Mouse (Mus musculus) lung, postnatal 0 days (tissue): ENCODE data around the gene Sat2.

ENCODE experiments used
- CTCF ChIP-seq: IDR thresholded peaks from 2 replicates; pipeline ENCODE4 v1.5.1; 2016; ENCODE audit warnings: antibody characterized with exemption, mild to moderate bottlenecking
- EP300 ChIP-seq: IDR thresholded peaks from 2 replicates; pipeline ENCODE4 v1.6.1; 2016; ENCODE audit warnings: antibody characterized with exemption, mild to moderate bottlenecking, control low read depth

DNA sequence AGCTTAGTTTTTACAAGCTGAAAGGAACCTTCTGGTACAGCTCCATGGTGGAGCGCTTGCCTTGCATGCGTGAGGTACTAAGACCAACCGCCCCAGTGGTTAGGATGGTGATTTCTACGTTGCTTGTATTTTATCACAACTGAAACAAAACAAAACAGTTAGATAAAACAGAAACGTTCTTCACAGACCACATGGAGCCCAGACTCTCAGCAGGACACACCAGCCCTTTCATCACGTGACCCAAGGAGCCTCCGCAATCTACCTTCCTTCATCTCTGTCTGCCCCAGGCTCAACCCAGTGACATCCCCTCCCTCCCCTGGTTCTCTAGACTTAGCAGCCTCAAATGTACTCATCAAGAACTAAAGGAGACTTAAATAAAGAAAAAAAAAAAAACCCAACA is 12.4 kb upstream of the Sat2 start:
- TF ChIP-seq CTCF (no peak), EP300 (no peak)
